Mouse (Mus musculus) heart, postnatal 36 days (tissue): ENCODE measurements around the gene Gipc1. TPM values are rescaled to one million over a fixed set of nuclear protein-coding genes. Genes with fewer than 3 reads are reported as not detected.

Experiments
- DNase-seq, 2 experiments: peaks; one replicate each; pipeline ENCODE4 v3.0.0; 2021 to 2022
- intact Hi-C: fragments of 180-260 bp; cut with DNase I; formaldehyde crosslinking; loops from one replicate; pipeline ENCODE4 v1.15.1; 2025
- total RNA-seq, 2 experiments: library from RNA; stranded (reverse); gene quantifications; 2 replicates each; pipeline ENCODE4 v1.2.3; 2021

The Gipc1 gene
- total RNA-seq, 2 experiments from 2014 or later = 25.2 to 28.3 TPM

GRCm38 (mm10) chr8:83672936-83673335 lies 20.5 kb downstream of the Gipc1 start:
- intact Hi-C loops = no loop called here
- no peak for DNase-seq

GRCm38 (mm10) chr8:83674497-83674896 lies 22.0 kb downstream of the Gipc1 start:
- no peak for DNase-seq
- intact Hi-C loops = no loop called here

- no peak for DNase-seq
- intact Hi-C loops = no loop called here
These were observed 27.4 kb downstream of the Gipc1 start for GRCm38 (mm10) chr8:83679866-83680265.

- intact Hi-C loops = no loop called here
- no peak for DNase-seq
These were observed 28.1 kb downstream of the Gipc1 start for GRCm38 (mm10) chr8:83680603-83681002.

GRCm38 (mm10) chr8:83681099-83681498 lies 28.6 kb downstream of the Gipc1 start:
- no peak for DNase-seq
- intact Hi-C loops = no loop called here

GRCm38 (mm10) chr8:83684517-83684916 lies 32.0 kb downstream of the Gipc1 start:
- intact Hi-C loops = no loop called here
- no peak for DNase-seq

- DNase-seq = no peak
- intact Hi-C loops = no loop called here
These were observed 36.8 kb downstream of the Gipc1 start for GRCm38 (mm10) chr8:83689264-83689663.

- intact Hi-C loops = no loop called here
- peak; percentile 36 to 39 for DNase-seq
These were observed 41.2 kb downstream of the Gipc1 start for GRCm38 (mm10) chr8:83693609-83694236.

GRCm38 (mm10) chr8:83694369-83695160 lies 42.1 kb downstream of the Gipc1 start:
- no peak for DNase-seq

GRCm38 (mm10) chr8:83695351-83696106 lies 43.1 kb downstream of the Gipc1 start:
- intact Hi-C loops = no loop called here
- peak; percentile 28 to 29 for DNase-seq

More at GRCm38 (mm10) chr8:83694369-83695160, 42.1 kb downstream of the Gipc1 start:
- intact Hi-C loops = no loop called here

GRCm38 (mm10) chr8:83697374-83698220 lies 45.1 kb downstream of the Gipc1 start:
- intact Hi-C loops = loop anchor here (1.0 kb wide), 1 partner anchor 18 kb away; the partner anchor contains the start of gene Ddx39
- peak; percentile 53 to 70 for DNase-seq

GRCm38 (mm10) chr8:83698291-83698660 lies 45.8 kb downstream of the Gipc1 start:
- intact Hi-C loops = loop anchor here (1.0 kb wide), 1 partner anchor 17 kb away; the partner anchor contains the start of gene Ddx39
- peak; percentile 47 to 60 for DNase-seq

GRCm38 (mm10) chr8:83698661-83699453 lies 46.4 kb downstream of the Gipc1 start, which contains the start of gene Pkn1:
Gene Pkn1, minus strand, starts transcription at chr8:83699179.
- peak; percentile 79 to 85 for DNase-seq
- intact Hi-C loops = loop anchor here (1.0 kb wide), 1 partner anchor 16 kb away; the partner anchor contains the start of gene Ddx39

GRCm38 (mm10) chr8:83699566-83699965 lies 47.1 kb downstream of the Gipc1 start:
- DNase-seq = no peak
- intact Hi-C loops = no loop called here

- intact Hi-C loops = no loop called here
- DNase-seq = no peak
These were observed 48.1 kb downstream of the Gipc1 start for GRCm38 (mm10) chr8:83700423-83701085.

GRCm38 (mm10) chr8:83703426-83703825 lies 50.9 kb downstream of the Gipc1 start:
- intact Hi-C loops = no loop called here
- DNase-seq = no peak

GRCm38 (mm10) chr8:83706411-83706810 lies 53.9 kb downstream of the Gipc1 start:
- intact Hi-C loops = no loop called here
- no peak for DNase-seq

- intact Hi-C loops = no loop called here
These were observed 55.1 kb downstream of the Gipc1 start for GRCm38 (mm10) chr8:83707554-83707953.

More at GRCm38 (mm10) chr8:83707554-83707953, 55.1 kb downstream of the Gipc1 start:
- DNase-seq = no peak
